Mouse (Mus musculus) testis, adult 2 months (tissue): ENCODE data around the gene Cd276.

Source experiments
- CTCF ChIP-seq: fragments of 200-500 bp; IDR thresholded peaks from 2 replicates; pipeline ENCODE4 v1.5.1; 2012; ENCODE audit warnings: low read depth, mild to moderate bottlenecking, inconsistent platforms, low read length, moderate library complexity; ENCODE audit not compliant: control insufficient read depth, insufficient read depth, insufficient replicate concordance
- POLR2A ChIP-seq: fragments of 200-500 bp; IDR thresholded peaks from 2 replicates; pipeline ENCODE4 v1.6.1; 2012; ENCODE audit warnings: low read depth, mild to moderate bottlenecking, inconsistent platforms, low read length, moderate library complexity; ENCODE audit not compliant: control insufficient read depth

- no peak for TF ChIP-seq CTCF
- TF ChIP-seq POLR2A = no peak
Observed at GRCm38 (mm10) chr9:58582581-58583266, 27.5 kb upstream of the Cd276 start.
